Mouse (Mus musculus): ENCODE measurements around the gene Crocc2. TPM values are rescaled to one million over a fixed set of nuclear protein-coding genes. Genes with fewer than 3 reads are reported as not detected.
A peak's percentile ranks its signal among the peaks of the same experiment; 100 is the strongest.

Gene Crocc2
- total RNA-seq, 1 experiment from 2014 or later, result 0.07 TPM

DNA sequence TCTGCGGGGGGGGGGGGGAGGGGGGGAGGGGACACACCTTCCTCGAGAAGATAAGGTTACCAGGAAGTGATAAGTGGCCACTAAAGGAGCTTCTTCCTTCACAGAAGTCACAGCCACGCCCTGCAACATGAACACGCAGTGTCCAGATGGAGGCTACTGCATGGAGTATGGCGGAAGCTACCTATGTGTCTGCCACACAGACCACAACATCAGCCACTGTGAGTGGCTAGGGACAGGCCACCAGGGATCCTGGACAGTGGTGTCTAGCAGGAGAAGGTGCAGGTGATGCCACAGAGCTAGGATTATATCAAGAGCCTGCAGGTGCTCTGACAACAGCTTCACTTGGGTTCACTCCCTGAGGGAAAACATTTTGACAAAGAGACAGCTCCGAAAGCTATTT is 103.2 kb downstream of the Crocc2 start:
- DNase-seq, result no peak

GRCm38 (mm10) chr1:93272409-93272821 is 103.9 kb downstream of the Crocc2 start:
- DNase-seq, result peak; percentile 59

GRCm38 (mm10) chr1:93275561-93275960 is 107.0 kb downstream of the Crocc2 start:
- no peak for DNase-seq

GRCm38 (mm10) chr1:93277041-93277440 is 108.5 kb downstream of the Crocc2 start:
- DNase-seq, result no peak

Small RNA genes lying within 50 kb of the gene (microRNA-seq; reads per million reads assigned to microRNA genes)
- gene Mir6901, result 0 reads per million in 2 experiments

Other genes starting within 250 kb of the Crocc2 start
- 16.2 and 18.7 TPM in 2 replicates for gene Capn10, start 234.3 kb upstream of the Crocc2 start, total RNA-seq (2021)
- gene Gpr35, start 217.9 kb upstream of the Crocc2 start, total RNA-seq (2021), result 1.9 and 3.5 TPM in 2 replicates
- not detected in 2 replicates for gene Aqp12, start 162.4 kb upstream of the Crocc2 start, total RNA-seq (2021)
- gene Kif1a, start 66.8 kb upstream of the Crocc2 start, total RNA-seq (2021), result 18.5 and 25.5 TPM in 2 replicates
- 2.3 and 40.2 TPM in 2 replicates for gene Agxt, start 33.5 kb upstream of the Crocc2 start, total RNA-seq (2021)
- not detected in 2 replicates for gene 2310007B03Rik, start 7.8 kb upstream of the Crocc2 start, total RNA-seq (2021)
- 22.5 and 23.2 TPM in 2 replicates for gene Sned1, start 67.1 kb downstream of the Crocc2 start, total RNA-seq (2021)
- gene Mterf4, start 137.2 kb downstream of the Crocc2 start, total RNA-seq (2021), result 29.1 and 32.4 TPM in 2 replicates
- 22.1 and 27.2 TPM in 2 replicates for gene Ppp1r7, start 174.1 kb downstream of the Crocc2 start, total RNA-seq (2021)
- 4.0 and 5.3 TPM in 2 replicates for gene Pask, start 174.8 kb downstream of the Crocc2 start, total RNA-seq (2021)
- not detected in 2 replicates for gene Ano7, start 205.2 kb downstream of the Crocc2 start, total RNA-seq (2021)